Mouse (Mus musculus) thymus, postnatal 10 days (tissue): ENCODE results near the gene Rad1.
"Not testable (repeated sequence)": the region's sequence is repeated elsewhere in the genome, so short reads cannot be mapped to it uniquely, and the experiment has no call there.

Source experiments
- DNase-seq, 2 experiments: peaks; one replicate each; pipeline ENCODE4 v3.0.0; 2021; ENCODE audit warnings: low spot score in 2 of 2

The Rad1 gene

GRCm38 (mm10) chr15:10485484-10486364 is at the start of gene Rad1, which contains the start of gene Brix1:
Gene Rad1 (plus strand): TSS chr15:10486018.
Gene Brix1 (minus strand): TSS chr15:10485947.
- peak; percentile 83 to 88 for DNase-seq

GRCm38 (mm10) chr15:10436893-10437292 is 48.9 kb upstream of the Rad1 start:
- DNase-seq: no peak

GRCm38 (mm10) chr15:10439963-10440362 is 45.9 kb upstream of the Rad1 start:
- DNase-seq: no peak

GRCm38 (mm10) chr15:10441493-10441892 is 44.3 kb upstream of the Rad1 start:
- no peak for DNase-seq

GRCm38 (mm10) chr15:10442275-10442674 is 43.5 kb upstream of the Rad1 start:
- no peak for DNase-seq

GRCm38 (mm10) chr15:10447102-10447501 is 38.7 kb upstream of the Rad1 start:
- DNase-seq: no peak

GRCm38 (mm10) chr15:10460986-10461385 is 24.8 kb upstream of the Rad1 start:
- no peak for DNase-seq

GRCm38 (mm10) chr15:10463555-10463954 is 22.3 kb upstream of the Rad1 start:
- no peak for DNase-seq

- DNase-seq: no peak
Observed at GRCm38 (mm10) chr15:10464678-10465077, 21.1 kb upstream of the Rad1 start.

- DNase-seq: no peak
Observed at GRCm38 (mm10) chr15:10468761-10469160, 17.1 kb upstream of the Rad1 start.

- peak; percentile 10 to 23 for DNase-seq
Observed at GRCm38 (mm10) chr15:10469641-10470150, 16.1 kb upstream of the Rad1 start.

- DNase-seq: peak; percentile 71 to 86
Observed at GRCm38 (mm10) chr15:10470151-10470831, 15.5 kb upstream of the Rad1 start, which contains the start of gene Dnajc21. Gene Dnajc21 (minus strand): TSS chr15:10470516.

- no peak for DNase-seq
Observed at GRCm38 (mm10) chr15:10470941-10471340, 14.9 kb upstream of the Rad1 start.

GRCm38 (mm10) chr15:10486365-10486839 is 584 bp downstream of the Rad1 start:
- DNase-seq: no peak

- no peak for DNase-seq
Observed at GRCm38 (mm10) chr15:10487246-10487645, 1.4 kb downstream of the Rad1 start.

- DNase-seq: no peak
Observed at GRCm38 (mm10) chr15:10490101-10490500, 4.3 kb downstream of the Rad1 start.

- no peak for DNase-seq
Observed at GRCm38 (mm10) chr15:10495944-10496343, 10.1 kb downstream of the Rad1 start.

GRCm38 (mm10) chr15:10496696-10497095 is 10.9 kb downstream of the Rad1 start:
- DNase-seq: not testable (repeated sequence)

- no peak for DNase-seq
Observed at GRCm38 (mm10) chr15:10499593-10499992, 13.8 kb downstream of the Rad1 start.

- no peak for DNase-seq
Observed at GRCm38 (mm10) chr15:10500035-10500434, 14.2 kb downstream of the Rad1 start.

- DNase-seq: no peak
Observed at GRCm38 (mm10) chr15:10500838-10501719, 15.3 kb downstream of the Rad1 start.
